Mouse (Mus musculus): ENCODE results near the gene Osbpl3.

Osbpl3 gene

DNA sequence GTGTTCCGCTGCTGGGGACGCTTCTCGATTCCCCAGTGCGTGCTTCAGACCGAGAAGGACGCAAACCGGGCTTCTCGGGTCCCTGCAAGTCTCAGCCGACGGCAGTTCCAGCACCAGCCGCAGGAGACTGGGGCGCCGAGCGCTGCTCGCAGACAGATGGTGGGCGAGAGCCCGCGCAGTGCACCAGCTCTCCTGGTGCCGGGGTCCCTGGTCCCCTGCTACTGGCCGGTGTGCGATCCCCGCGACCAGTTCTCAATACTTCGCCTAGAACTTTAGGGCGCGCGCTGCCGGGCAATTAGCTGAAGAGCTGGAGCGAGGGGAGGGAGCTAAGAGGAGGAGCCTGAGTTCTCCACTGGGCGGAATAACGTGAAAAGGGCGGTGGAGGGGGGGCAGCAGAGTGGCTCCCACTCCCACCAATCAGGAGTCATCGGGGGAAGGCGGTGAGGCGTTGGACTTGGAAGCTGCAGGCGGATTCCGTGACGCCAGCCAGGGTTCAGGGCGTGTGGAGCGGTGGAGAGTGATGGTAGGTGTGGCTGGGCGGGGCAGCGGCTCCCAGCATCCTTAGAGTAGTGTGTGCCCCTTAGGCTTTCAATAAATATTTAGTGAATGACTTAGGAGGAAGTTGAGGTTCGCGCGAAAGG, at the start of gene Osbpl3:
Gene Osbpl3 (minus strand): TSS at position 373 of the 641 bp plus-strand sequence.
- DNase-seq (ENCODE audit: low read depth, low spot score), result peak; percentile 88

DNA sequence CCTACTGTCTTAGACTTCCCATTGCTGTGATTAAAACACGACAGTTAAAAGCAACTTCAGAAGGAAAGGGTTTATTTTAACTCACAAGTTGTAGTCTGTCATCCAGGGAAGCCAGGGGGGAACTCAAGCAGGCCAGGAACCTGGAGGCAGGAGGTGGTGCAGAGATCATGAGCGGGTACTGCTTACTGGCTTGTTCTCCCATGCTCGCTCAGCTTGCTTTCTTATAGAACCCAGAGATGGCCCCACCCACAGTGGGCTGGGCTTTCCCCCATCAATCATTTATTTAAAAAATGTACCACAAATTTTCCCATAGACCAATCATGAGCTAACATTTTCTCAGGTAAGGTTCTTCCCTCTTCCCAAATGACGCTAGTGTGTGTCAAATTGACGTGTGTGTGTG, 49.5 kb upstream of the Osbpl3 start:
- DNase-seq (ENCODE audit: low read depth, low spot score), result no peak

DNA sequence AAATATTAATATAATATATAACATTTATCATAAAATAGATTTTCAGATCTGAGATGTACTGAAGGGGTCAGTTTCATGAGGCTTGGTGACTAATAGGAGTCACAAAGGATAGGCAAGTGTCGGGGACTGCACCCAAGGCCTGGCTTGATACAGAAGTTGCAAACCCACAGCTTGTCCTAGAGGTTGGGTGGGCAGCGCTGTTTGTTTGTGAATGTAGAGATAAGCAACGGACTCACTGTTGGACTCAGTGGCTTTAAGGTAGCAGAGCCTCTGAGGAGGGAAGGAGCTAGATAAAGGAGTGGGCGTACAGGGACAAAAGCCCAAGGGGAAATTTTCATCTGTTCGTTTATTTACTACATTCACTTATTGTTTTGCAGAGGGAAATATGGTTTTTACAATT, 48.7 kb upstream of the Osbpl3 start:
- DNase-seq (ENCODE audit: low read depth, low spot score), result no peak

DNA sequence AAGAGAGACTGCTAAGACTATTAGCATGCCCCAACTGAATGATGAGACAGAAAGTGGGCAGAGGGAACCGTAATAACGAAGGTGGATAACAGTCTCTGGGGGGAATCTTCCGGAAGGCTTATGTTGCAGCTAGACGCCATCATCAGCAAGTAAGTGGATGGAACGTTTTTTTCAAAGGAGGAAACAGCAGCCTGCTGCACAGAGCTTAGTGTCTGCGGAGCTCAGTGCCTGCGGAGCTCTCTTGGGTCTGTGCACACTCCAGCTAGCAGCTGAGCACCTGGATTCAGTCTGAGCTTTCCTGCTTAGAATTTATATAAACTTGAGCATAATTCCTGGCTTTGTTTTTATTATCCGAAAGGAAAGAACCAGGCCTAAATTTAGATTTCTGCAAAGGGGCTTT, 47.8 kb upstream of the Osbpl3 start:
- DNase-seq (ENCODE audit: low read depth, low spot score), result no peak

DNA sequence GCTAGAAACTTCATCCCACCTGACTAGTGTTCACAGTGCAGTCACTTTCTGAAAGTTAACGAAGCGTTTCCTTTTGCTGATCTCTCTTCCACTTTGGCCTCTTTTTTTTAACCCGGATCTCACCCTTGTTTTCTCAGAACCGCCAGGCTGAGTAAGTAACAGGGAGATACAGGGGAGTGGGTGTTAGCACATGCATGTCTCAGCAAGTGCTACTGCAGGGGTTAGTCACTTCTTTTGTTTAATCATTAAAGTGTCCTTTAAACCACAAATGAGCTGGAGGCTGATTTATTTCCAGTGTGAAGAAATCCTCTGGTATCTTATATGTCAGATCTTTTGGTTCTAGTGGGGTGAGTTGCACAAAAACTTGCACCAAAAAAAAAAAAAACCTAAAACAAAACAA, 47.0 kb upstream of the Osbpl3 start:
- no peak for DNase-seq (ENCODE audit: low read depth, low spot score)

DNA sequence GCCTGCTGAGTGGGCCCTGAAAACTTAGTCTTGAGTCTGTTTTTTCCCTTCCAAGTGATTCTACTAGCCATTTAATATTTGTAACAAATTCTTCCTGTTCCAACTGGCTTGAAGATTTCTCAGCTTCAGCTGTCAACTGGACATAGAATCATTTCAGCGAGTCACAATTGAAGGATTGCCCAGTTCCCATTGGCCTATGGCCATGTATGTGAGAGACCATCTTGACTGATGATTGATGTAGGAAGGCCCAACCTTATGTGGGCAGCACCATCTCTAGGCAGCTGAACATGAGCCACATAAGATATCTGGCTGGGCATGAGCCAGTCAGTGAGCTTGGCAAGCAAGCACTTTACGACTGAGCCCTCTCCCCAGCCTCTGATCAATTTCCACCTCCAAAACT, 42.3 kb upstream of the Osbpl3 start:
- no peak for DNase-seq (ENCODE audit: low read depth, low spot score)

DNA sequence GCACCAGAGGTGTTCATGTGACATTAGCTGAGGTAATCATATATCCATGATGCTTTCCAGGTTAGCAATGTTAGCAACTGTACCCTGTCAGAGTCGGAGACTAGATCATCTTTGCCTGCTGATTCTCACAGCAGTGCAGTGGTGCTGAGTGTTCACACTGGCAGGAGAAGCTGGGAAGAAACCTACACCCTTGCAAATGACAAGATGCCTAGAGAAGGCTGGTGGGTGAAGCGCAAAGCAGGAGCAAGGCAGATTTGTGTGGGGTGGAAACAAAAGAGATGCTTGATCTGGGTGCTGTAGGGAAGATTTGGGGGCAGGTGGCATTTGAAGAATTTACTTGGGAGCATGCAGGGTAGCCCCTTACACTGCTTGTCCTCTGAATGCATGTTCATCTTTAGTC, 34.5 kb upstream of the Osbpl3 start:
- no peak for DNase-seq (ENCODE audit: low read depth, low spot score)

DNA sequence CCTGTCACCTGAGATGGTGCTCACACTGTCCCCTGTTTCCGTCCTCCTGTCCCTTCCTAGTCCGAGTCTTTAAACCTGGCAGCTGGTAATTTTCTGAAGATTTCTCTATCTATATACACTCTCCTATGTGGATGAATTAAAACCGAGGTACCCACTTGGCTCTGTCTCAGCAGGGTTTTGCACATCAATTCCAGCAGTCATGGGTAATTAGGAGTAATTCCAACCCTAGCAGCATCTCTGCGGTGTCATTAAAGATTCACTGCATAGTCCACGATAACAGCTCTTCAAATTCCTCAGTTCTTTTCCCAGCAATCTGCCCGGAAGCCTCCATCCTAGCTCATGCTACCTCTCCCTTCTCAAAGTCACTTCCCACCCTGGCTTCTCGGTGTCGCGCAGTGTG, 33.4 kb upstream of the Osbpl3 start:
- DNase-seq (ENCODE audit: low read depth, low spot score), result no peak

DNA sequence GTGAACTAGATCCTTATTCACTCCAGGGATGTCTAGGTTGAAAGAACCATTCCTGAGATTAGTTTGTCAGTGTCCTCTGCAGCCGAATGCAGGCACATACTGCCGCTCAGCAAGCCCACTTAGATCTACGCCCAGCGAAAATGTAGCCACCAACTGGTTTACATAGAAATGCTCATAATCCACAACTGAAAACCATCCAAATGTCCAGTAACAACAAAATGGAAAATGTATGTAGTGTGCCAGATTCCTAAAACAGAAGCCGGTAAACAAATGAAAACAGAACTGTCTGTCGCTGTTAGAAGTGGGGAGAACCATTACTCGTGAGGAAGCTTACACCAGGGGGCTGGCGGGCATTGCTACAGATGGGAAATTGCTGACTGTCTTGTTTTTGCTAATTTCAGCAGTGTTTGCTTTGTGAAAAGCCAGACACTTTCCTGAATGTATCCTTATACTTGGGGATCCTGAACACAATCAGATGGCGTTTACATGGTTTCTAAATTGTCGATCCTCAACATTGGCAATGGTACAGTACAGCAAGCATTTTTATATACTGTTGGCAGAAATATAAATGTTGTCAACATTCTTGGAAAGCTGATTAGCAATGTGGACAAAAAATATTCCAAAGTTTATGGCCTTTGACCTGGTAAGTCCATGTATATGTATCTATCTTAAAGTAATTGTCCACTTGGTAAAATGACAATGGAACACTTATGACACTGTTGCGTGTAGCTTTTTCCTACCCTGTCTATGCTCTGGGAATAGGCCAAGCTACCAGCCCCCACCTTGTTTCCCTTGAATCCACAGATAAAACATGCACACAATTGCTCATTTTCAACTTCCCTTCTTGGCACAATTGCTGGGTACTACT, 30.3 kb upstream of the Osbpl3 start:
- no peak for DNase-seq (ENCODE audit: low read depth, low spot score)

DNA sequence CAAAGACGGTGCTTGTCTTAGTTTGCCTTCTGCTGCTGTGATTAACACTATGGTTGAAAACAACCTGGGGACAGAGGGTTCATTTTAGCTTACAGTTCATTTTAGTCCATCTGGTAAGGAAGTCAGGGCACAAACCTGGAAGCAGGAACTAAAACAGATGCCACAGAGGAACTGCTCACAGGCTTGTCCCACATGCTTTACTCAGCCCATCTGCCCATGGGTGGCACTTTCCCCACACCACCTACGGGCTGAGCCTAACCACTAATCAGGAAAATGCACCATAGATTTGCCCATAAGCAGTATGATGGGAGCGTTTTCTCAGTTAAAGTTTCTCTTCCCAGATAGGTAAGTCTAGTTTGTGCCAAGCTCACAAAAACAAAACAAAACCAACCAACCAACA, 27.4 kb upstream of the Osbpl3 start:
- no peak for DNase-seq (ENCODE audit: low read depth, low spot score)

DNA sequence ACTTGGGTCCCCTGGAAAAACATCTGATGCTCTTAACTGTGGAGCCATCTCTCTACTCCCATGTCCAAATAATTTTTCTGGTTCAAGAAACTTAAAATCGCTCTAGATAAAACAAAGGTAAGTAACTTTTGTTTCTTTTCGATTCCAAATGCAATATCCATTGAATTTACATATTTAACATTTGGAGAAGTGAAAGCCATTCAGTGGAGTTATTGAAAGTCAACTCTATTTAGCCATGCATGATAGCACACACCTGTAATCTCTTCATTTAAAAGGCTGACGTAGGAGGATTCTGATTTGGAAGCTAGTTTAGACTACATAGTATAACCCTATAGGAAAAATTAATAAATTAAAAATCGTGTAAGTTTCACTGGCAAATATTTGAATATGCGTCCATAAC, 25.5 kb upstream of the Osbpl3 start:
- DNase-seq (ENCODE audit: low read depth, low spot score), result no peak

DNA sequence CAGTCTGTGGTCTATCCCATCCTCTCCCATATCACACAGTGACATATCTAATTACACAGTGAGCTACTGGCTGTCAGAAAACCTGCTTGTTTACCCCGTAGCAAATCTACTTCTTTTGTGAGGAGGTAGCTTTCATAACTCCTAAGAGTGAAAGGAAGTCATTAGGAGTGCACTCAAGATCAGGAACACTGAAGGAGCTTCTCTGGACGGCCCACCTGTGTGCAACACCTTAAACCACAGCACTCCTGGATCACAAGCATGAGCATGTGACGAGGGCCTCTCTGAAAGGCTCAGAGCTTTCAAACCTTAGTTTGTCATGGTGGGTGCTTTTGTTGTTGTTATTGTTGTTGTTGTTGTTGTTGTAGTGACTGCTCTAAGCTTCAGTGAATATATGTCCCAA, 10.4 kb upstream of the Osbpl3 start:
- no peak for DNase-seq (ENCODE audit: low read depth, low spot score)

DNA sequence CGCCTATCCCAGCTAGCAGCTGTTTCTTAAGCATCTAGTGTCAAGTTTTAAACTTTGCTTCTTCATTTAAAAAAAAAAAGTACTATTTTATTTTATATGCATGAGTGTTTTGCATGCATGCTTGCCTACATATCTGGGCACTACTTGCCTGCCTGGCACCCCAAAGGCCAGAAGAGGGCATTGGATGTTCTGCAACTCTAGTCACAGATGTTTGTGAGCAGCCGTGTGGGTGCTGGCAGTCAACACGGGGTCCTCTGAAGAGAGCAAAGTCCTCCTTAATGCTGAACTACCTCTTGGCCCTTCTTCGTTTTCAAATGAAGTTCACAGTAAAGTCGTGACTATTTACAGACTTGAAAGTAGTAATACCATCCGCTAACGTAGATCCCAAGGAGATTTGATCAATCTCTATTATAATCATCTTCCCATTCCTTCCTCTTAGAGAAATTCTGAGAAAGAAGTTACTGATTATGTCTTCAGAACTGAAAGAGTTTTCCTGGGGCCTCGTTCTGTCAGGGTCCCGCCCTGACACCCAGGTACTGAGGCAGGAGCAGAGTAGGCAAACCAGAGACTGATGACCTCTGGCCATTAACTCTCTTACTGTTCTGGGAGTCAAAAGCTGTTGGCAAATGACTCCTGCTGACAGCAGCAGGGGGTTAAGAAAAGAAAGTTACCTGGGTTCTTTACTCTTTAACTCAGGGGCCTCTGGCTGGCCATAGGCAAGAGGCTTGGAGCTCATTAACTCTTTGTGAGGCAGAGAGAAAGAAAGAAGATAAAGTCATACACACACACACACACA, 8.9 kb upstream of the Osbpl3 start:
- no peak for DNase-seq (ENCODE audit: low read depth, low spot score)

DNA sequence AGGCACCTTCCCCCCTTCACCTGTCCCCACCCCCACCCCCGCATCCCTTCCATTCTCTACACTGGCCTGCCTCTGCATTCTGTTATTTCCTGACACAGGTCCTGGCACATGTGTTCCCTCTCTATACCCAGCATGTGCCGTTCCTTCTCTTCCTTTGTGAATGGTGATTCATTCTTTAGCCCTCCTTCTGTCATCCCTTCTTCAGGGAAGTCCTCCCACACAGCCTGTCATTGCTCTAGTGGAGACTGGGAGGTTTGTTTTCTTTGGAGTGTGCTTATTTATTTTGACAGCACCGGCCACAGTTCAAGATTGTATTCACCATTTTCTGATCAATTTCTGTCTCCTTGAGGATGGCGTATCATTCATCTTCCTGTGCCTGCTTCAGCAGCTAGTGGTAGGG, 6.0 kb upstream of the Osbpl3 start:
- no peak for DNase-seq (ENCODE audit: low read depth, low spot score)

DNA sequence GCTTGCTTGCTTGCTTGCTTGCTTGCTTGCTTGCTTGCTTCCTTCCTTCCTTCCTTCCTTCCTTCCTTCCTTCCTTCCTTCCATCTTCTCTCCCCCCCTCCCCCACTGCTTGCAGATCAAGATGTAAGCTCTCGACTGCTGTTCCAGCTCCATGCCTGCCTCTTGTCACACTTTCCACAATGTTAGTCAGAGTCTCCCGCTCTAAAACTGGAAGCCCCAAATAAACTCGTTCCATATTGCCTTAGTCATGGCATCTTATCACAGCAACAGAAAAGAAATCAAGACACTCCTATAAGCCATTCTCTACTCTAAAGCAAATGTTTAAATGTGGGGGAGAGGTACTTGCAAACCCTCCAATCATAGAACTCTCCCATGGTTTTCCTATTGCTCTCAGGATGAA, 5.6 kb upstream of the Osbpl3 start:
- no peak for DNase-seq (ENCODE audit: low read depth, low spot score)

DNA sequence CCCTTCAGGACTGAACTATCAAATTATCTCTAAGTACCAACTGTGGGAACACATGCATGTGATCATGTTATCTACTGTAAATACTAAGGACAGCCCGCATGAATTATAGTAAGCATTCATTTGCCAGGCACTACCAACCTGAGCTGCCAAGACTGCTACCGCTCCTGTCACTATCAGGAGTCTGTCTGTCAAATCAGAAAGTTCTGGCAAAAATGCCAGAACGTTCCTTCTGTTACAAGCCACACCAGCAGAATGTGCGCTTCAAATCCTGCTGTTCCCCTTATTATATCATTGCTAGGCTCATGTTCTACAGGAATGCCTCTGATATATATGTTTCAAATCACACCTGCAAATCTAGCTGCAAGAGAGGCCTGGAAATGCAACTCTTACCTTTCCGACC, 4.6 kb upstream of the Osbpl3 start:
- no peak for DNase-seq (ENCODE audit: low read depth, low spot score)

DNA sequence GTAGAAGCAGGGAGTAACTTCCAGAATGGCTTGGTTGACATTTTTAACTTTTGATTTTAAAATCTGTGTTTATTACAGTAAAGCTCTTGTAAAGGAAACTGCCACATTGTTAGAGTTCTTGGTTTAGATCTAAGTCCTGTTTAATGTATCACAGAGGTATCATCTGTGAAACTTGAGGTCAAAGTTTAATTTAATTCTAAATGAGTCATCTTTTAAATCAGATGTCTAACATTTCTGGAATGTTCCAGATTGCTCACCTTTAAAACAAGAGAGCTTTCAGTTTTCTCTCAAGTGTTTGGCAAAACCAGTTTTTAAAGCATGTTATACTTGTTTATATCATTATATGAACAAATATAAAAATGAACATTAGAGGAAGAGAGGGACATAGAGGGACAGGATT, 4.2 kb upstream of the Osbpl3 start:
- DNase-seq (ENCODE audit: low read depth, low spot score), result no peak

DNA sequence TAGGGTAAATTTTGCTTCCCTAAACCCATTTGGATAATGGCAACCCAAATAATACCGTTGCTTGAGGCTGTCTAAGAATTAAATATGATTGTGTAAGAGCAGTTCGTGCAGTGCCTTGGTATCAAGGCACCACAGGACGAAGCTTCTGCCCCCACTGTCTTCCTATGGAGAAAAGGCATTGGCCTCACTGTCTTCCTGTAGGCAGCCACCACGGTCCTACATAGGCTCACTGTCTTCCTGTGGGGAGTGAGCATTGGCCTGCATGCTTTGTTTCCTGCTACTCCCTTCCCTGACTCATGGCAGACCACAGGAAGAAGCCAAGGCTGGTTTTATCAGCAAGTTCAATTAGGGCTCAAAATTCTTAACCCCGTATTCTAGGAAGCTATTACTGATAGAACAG, 3.3 kb upstream of the Osbpl3 start:
- DNase-seq (ENCODE audit: low read depth, low spot score), result no peak

DNA sequence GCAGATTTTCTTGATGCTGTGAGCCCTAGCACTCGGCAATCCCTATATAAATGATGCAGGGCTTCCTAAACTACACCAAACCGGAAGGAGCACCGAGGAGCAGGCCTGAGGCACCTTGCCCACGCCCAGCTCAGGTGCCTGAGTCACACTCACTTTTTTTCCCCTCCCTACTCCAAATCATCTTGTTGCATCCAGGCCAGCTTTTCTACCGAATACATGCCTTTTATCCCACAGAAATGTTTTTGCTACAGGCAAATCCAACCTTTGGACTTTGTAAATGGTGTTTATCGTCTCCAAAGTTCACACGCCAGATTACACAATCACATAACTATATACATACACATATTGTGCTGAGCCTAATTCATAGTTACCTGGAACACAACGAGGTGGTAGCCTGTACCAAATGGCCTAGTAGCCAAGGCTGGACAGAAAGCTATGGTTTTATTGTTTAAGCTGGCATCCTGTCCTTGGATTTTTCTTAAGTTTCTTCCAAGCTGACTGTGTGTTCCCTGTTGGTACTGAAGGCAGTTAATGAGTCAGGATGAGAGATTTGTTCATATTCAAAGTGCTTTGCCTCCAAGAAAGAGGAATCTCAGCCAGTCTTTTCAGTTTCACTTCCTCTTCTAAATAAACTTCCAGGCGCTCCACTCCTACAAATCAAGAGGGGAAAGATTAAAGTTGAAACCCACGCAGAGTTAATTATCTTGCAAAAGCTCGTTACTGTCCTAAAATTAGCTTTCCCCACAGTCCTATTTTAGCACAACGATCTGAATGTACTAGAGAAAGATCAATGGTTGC, 1.7 kb upstream of the Osbpl3 start:
- DNase-seq (ENCODE audit: low read depth, low spot score), result no peak

DNA sequence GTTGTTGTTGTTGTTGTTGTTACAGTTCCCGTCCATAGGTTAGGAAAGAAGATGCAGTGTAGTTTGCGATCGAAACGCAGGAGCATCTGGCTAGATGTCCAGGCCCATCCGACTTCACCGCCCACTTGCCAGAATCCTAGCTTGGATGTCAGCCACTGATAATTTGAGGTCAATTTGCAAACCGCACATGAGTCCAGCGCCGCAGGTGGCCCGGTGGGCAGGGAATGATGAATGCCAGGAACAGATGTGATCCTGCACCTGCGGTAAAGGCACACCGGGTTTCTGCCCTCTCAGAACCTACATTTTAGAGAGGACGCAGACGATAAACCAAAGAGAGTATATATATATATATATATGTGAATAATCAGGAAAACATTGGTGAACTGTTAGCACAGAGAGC, 705 bp upstream of the Osbpl3 start:
- no peak for DNase-seq (ENCODE audit: low read depth, low spot score)

DNA sequence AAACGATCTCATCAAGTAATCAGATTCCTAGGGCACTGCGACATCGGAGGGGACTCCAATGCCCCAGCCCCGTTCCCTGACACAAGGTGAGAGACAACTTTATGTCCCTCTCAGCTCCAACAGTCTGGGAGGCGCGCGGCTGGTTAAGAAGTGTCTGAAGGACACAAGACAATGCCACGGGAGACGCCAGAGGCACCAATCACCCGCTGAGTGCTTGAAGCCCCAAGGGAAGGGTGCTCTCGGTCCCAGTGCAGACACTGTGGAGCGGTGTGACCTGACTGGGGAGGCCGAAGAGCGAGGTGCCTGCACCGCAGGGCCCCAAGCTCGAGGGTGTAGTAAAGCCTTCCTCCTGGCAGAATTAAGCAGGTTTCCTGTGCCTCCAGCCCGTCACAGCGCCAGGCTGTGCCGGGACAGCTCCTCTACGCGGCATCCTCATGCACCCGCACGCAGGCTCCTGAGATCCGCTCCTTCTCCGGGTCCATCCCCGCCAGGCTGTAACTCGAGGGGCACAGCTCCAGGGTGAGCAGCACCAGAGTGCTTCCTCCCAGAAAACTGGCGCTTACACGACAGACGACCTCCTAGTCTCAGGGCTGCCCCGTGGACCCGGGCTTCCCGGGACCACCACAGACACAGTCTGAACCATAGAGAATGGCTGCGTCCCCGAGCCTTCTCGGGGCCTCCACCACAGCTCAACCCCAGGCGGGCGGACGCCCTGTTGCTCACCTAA, 736 bp downstream of the Osbpl3 start:
- peak; percentile 7 for DNase-seq (ENCODE audit: low read depth, low spot score)

Measured in embryo, embryonic 11.5 days (tissue).